Mouse (Mus musculus) midbrain, embryonic 15.5 days (tissue): ENCODE measurements around the gene Myl12a. TPM values are rescaled to one million over a fixed set of nuclear protein-coding genes. Genes with fewer than 3 reads are reported as not detected.
"Not testable (repeated sequence)": the region's sequence is repeated elsewhere in the genome, so short reads cannot be mapped to it uniquely, and the experiment has no call there.

Source experiments
- ATAC-seq: fragments of 200-750 bp; cut with Nextera tagmentation; replicated peaks from 2 replicates; pipeline ENCODE4 v1.8.0; 2017; ENCODE audit warnings: moderate TSS enrichment
- H3K27ac ChIP-seq: fragments of 300-500 bp; sonication (generic); 2 replicates; pipeline ENCODE4 v1.5.1; 2015; ENCODE audit warnings: mild to moderate bottlenecking, inconsistent platforms
- H3K27me3 ChIP-seq: fragments of 300-500 bp; sonication (generic); replicated peaks from 2 replicates; pipeline ENCODE4 v1.6.1; 2015; ENCODE audit warnings: inconsistent platforms
- H3K36me3 ChIP-seq: fragments of 300-500 bp; sonication (generic); replicated peaks from 2 replicates; pipeline ENCODE4 v1.6.1; 2015; ENCODE audit warnings: inconsistent platforms
- H3K4me1 ChIP-seq: fragments of 300-500 bp; sonication (generic); 2 replicates; pipeline ENCODE4 v1.6.1; 2015; ENCODE audit warnings: inconsistent platforms
- H3K4me2 ChIP-seq: fragments of 300-500 bp; sonication (generic); 2 replicates; pipeline ENCODE4 v1.6.1; 2015; ENCODE audit warnings: inconsistent platforms, mild to moderate bottlenecking, moderate library complexity
- H3K4me3 ChIP-seq: fragments of 300-500 bp; sonication (generic); 2 replicates; pipeline ENCODE4 v1.5.1; 2015; ENCODE audit warnings: mild to moderate bottlenecking, inconsistent platforms
- H3K9ac ChIP-seq: fragments of 300-500 bp; sonication (generic); 2 replicates; pipeline ENCODE4 v1.6.1; 2015; ENCODE audit warnings: mild to moderate bottlenecking, inconsistent platforms
- H3K9me3 ChIP-seq: fragments of 300-500 bp; sonication (generic); 2 replicates; pipeline ENCODE4 v1.6.1; 2016; ENCODE audit warnings: inconsistent platforms
- WGBS: fragments of 180-500 bp; shearing (Covaris S2); methylation state at CpG from one replicate; pipeline ENCODE4 v1.1.7; 2015; ENCODE audit warnings: mixed read lengths; 5-methylcytosine and 5-hydroxymethylcytosine counted together
- polyA plus RNA-seq: library from polyadenylated mRNA; unstranded; fragments of >200 nt; fragmentation: Nextera tagmentation; extraction: Ambion mirVana; gene quantifications from 2 replicates; pipeline ENCODE4 v1.2.1, GENCODE M21; 2015

Myl12a gene
- polyA plus RNA-seq, 1 experiment from 2014 or later, result 93.2 TPM

DNA sequence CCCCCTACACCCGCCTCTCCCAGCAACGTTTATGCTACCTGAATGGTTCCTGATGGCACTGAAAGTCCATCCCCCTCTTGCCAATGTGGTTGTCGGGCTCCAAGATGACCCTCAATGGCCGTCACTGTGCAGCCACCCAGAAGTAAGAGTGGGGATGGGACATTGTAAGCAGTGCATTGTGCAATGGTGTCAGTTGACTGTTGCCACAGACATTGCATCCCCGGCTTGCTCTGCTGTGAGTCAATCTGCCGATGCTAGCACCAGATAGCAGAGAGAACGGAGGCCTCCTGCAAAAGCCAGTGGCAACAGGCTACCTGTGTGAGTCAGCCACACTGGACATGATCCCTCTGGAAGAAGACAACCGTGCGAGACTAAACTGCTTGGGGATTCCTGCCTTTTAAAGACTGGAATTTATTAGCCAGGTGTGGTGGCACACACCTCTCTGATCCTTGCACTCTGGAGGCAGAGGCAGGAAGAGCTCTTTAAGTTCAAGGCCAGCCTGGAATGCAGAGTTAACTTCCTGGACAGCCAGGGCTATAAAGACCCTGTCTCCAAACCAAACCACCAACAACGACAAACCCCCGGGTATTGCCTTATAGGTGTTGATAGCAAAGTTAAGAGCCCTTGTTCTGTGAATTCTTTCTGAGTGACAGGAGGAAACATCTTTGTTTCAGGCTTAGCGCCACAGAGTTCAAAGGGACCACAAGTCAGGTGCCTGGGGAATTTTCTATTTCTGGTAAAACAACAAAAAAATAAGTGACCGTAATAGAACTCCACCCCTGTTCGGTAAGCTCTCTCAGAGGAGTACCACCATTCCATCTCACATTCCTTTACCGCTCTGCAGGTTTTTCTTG lies 16.9 kb downstream of the Myl12a start:
- Histone ChIP-seq H3K36me3 (0 out of 2 replicates have a peak, but pooled peaks cover 3% of the 10 kb centered on the region), H3K9me3 (no peaks in the 10 kb centered on the region), H3K4me1 (peaks cover 24% of the 10 kb centered on the region), H3K4me3 (no peak overlapping the region), H3K4me2 (no peak overlapping the region), H3K27me3 (no peaks in the 10 kb centered on the region), H3K9ac (no peak overlapping the region), H3K27ac (no peak overlapping the region)
- WGBS, result 91% methylated on average over 15 of the region's 15 CpGs
- no peak for ATAC-seq

DNA sequence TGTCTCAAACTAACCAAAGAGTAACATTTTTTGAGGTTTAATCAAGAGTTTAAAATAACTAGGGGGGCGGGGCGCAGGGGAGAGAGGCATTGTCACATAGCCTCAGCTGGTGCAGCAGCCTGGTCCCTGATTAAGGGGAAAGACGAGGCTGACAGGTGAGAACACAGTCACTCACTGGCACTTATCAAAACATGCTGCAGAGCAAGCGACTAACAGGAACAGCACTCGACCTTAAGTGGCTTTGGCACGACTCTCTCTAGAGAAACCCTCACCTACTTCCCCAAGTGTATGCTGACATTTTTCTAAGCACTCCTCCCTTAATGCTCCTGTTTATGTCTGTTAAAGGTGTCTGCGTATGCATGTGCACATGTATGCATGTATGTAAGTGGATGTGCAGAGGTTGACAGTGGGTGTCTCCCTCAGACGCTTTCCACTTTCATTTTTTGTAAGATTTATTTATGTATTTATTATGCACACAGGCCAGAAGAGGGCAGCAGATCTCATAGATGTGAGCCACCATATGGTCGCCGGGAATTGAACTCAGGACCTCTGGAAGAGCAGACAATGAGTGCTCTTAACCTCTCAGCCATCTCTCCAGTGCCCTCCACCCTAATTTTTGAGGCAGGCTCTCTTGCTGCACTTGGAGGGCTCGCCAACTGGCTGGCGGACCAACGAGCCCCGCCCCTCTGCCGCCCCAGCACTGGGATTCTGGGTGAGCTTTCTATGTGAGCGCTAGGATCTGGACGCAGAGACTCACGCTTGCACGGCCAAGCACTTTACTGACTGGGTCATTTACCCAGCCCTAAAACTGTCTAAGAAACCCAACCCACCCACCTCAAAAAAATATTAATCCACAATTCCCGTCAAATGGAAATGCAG lies 23.1 kb downstream of the Myl12a start:
- Histone ChIP-seq H3K27ac (no peak overlapping the region), H3K4me2 (no peak overlapping the region), H3K36me3 (peaks cover 25% of the 10 kb centered on the region), H3K4me3 (no peak overlapping the region), H3K9ac (no peak overlapping the region), H3K27me3 (no peaks in the 10 kb centered on the region), H3K4me1 (no peaks in the 10 kb centered on the region), H3K9me3 (no peaks in the 10 kb centered on the region)
- ATAC-seq, result no peak
- 93% methylated on average over 20 of the region's 20 CpGs for WGBS

DNA sequence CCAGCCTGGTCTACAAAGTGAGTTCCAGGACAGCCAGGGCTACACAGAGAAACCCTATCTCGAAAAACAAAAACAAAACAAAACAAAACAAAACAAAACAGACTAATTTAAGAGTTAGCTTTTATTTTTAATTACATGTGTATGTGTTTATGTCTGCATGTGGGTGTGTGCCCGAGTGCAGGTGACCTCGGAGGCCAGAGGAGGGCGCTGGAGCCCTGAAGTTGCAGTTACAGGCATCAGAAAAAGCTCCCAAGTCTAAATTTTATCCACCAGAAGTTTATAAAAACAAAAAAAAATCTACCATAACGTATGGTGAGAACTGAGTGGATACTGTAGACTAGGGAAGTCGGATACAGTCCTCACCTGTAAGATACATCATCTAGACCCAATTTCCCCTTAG lies 24.9 kb downstream of the Myl12a start:
- H3K36me3 ChIP-seq, result peaks cover 36% of the 10 kb centered on the region
- no peaks in the 10 kb centered on the region for H3K27me3 ChIP-seq
- no peak overlapping the region for H3K4me2 ChIP-seq
- H3K4me1 ChIP-seq, result no peaks in the 10 kb centered on the region
- no peak for ATAC-seq
- H3K27ac ChIP-seq, result no peak overlapping the region
- no peak overlapping the region for H3K9ac ChIP-seq
- no peaks in the 10 kb centered on the region for H3K9me3 ChIP-seq
- 90% methylated on average over 6 of the region's 6 CpGs for WGBS
- H3K4me3 ChIP-seq, result no peak overlapping the region

DNA sequence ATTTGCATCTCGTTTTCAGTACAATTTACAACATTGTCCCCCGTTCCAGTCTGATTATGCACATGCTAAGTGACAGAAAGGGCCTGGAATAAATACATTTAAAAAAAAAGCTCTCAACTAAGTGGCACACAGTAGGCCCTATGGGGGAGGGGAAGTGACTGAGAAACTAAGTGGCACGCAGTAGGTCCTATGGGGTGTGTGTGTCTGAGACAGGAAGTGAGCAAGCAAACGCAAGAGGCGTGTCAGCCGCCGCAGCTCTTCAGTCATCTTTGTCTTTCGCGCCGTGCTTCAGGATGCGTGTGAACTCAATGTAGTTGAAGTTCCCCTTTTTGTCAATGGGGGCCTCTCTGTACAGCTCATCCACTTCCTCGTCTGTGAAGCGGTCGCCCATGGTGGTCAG lies 28.6 kb downstream of the Myl12a start:
- not testable (repeated sequence) for H3K4me1 ChIP-seq, H3K27ac ChIP-seq, H3K4me3 ChIP-seq, ATAC-seq, H3K9ac ChIP-seq, H3K9me3 ChIP-seq, H3K4me2 ChIP-seq, H3K27me3 ChIP-seq
- peaks cover 33% of the 10 kb centered on the region for H3K36me3 ChIP-seq
- 92% methylated on average over 14 of the region's 14 CpGs for WGBS

DNA sequence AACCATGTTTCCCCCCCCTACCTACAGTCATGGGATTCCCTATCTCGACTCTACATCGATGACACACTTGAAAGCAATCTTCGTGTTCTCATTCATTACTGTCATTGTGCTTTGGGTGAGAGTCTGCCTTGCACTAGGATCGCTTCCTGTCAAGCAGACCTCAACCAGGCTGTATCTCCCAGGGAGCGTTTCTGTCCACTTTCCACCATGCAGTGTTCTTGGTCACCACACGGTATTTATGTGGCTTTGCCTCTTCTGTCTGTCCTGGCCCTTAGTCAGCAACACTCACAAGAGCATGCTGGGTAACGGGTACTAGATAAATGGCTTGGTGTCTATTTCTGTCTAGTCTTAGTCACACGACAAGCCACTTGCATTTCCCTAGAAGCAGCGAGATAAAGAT lies 29.3 kb downstream of the Myl12a start:
- H3K9me3 ChIP-seq, result no peaks in the 10 kb centered on the region
- H3K4me1 ChIP-seq, result no peaks in the 10 kb centered on the region; the same call in 1 of the 2 replicates
- no peak overlapping the region for H3K4me2 ChIP-seq
- H3K4me3 ChIP-seq, result no peak overlapping the region
- no peak for ATAC-seq
- 93% methylated on average over 9 of the region's 9 CpGs for WGBS
- H3K9ac ChIP-seq, result no peak overlapping the region
- no peaks in the 10 kb centered on the region for H3K27me3 ChIP-seq
- peaks cover 33% of the 10 kb centered on the region for H3K36me3 ChIP-seq
- no peak overlapping the region for H3K27ac ChIP-seq

DNA sequence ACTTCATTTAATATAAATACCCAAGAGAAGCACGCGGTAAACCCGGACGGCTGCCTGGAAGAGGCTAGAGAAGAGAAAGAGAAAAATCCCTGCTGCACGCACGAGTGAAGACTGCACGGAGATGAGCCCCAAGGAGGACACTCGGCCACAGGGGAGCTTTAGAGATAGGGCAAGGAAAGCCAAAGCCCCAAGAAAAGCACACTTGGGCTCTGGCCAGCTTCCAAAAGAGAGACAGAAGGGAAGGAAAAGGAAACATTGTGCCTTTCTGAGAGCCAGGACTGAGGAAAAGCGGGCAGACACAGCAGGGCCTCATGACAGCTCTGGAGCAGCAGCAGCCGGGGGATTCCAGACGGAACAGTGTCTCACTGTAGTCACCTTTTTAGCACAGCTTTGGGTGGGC lies 31.5 kb downstream of the Myl12a start:
- no peak for ATAC-seq
- WGBS, result 53% methylated on average over 11 of the region's 11 CpGs
- Histone ChIP-seq H3K9me3 (no peaks in the 10 kb centered on the region), H3K4me3 (no peak overlapping the region), H3K27ac (no peak overlapping the region), H3K4me1 (no peaks in the 10 kb centered on the region; the same call in 1 of the 2 replicates), H3K36me3 (peaks cover 26% of the 10 kb centered on the region), H3K9ac (no peak overlapping the region), H3K27me3 (no peaks in the 10 kb centered on the region), H3K4me2 (no peak overlapping the region)

DNA sequence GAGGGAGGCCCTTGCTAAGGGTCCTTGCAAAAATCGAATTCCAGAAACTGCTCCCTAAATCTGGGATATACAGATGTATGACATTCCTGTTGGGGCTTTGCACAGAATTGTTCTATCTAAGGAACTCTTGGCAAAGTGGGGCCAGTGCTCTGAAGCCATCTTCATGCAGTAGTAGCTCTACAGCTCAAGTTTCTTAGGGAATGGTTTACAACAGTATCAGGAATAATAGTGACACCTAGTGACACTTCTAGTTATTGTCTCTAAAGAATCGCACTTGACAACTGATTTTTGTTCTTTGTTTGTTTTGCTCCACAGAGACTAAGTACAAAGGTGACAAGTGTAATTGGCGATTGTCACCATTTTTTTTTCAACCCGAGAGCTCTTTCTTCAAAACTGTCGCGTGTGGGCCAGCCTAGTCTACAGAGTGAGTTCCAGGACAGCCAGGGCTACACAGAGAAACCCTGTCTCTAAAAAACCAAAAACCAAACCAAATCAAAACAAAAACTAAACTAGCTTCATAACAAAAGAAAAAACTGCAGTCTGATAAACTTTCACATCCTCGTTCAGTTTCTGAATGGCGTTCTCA lies 34.0 kb downstream of the Myl12a start:
- ATAC-seq, result peak; percentile 70
- WGBS, result 27% methylated on average over 8 of the region's 8 CpGs

DNA sequence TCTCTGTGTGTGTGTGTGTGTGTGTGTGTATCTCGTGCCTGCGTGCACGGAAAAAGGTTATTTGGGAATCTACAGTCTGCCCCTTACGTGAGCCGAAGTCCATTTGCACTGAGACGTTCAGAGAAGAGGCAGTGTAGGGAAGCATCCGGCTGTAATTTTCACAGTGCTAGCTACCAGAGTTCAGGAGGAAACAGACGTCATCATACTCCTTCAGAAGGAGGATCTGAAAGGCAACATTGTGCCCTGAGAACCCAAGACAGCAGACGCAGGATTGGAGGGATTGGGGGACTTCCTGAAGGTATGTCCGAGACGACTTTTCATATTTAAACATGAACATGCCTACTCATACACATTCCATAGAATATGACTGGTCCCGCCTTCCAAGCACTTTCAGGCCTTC lies 35.0 kb downstream of the Myl12a start:
- ATAC-seq, result no peak
- WGBS, result 52% methylated on average over 12 of the region's 12 CpGs
- H3K4me2 ChIP-seq, result no peak overlapping the region

More for the DNA sequence above, 34.0 kb downstream of the Myl12a start:
- Histone ChIP-seq H3K4me2 (no peak overlapping the region), H3K4me1 (no peaks in the 10 kb centered on the region; the same call in 1 of the 2 replicates), H3K9ac (no peak overlapping the region), H3K27ac (no peak overlapping the region), H3K36me3 (peaks cover 7% of the 10 kb centered on the region; the same call in 1 of the 2 replicates), H3K4me3 (no peak overlapping the region), H3K27me3 (no peaks in the 10 kb centered on the region), H3K9me3 (no peaks in the 10 kb centered on the region)

DNA sequence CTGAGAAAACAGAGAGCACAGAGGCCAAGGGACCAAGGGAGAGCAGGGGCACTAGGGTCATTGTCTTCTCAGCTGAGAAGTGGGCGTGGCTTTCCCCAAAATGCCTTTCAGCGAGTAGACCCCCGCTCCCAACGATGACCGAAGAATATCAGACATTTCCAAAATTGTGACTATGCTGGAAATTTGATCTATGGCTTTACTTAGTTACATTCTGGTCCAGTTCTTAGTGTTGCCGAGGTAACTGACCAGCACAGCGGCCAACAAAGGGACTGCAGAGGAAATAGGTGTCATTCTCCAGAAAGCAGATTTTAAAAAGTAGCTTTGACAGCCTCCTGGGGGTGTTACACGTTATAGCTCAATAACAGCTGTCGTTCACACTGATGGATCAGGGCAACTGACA lies 35.5 kb downstream of the Myl12a start:
- ATAC-seq, result no peak
- no peak overlapping the region for H3K4me3 ChIP-seq
- no peaks in the 10 kb centered on the region; the same call in 1 of the 2 replicates for H3K4me1 ChIP-seq
- H3K36me3 ChIP-seq, result no peaks in the 10 kb centered on the region
- H3K27ac ChIP-seq, result no peak overlapping the region
- 9% methylated on average over 9 of the region's 9 CpGs for WGBS
- H3K4me2 ChIP-seq, result no peak overlapping the region
- no peaks in the 10 kb centered on the region for H3K27me3 ChIP-seq
- H3K9ac ChIP-seq, result no peak overlapping the region
- no peaks in the 10 kb centered on the region for H3K9me3 ChIP-seq

More for the DNA sequence above, 35.0 kb downstream of the Myl12a start:
- Histone ChIP-seq H3K9ac (no peak overlapping the region), H3K4me3 (no peak overlapping the region), H3K27ac (no peak overlapping the region), H3K36me3 (no peaks in the 10 kb centered on the region), H3K9me3 (no peaks in the 10 kb centered on the region), H3K27me3 (no peaks in the 10 kb centered on the region), H3K4me1 (no peaks in the 10 kb centered on the region; the same call in 1 of the 2 replicates)

DNA sequence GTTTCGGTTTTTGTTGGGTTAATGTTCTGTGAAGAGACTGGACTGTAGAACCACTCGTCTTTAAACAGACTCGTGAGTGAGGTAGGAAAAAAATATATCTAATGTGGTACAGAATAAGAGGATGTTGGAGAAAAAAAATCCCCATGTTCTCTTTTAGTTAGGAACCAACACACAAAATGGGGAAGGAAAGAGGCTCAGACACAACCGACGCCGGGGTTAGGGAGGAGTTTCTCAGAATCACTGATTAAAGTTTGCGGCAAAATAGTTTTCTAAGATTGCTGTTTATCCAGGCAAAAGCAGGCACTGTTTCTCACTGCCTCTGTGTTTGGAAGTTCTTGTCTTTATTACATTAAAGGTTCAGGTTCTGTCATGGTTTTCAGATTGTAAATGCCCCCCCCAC lies 36.6 kb downstream of the Myl12a start:
- H3K4me1 ChIP-seq, result no peaks in the 10 kb centered on the region; the same call in 1 of the 2 replicates
- no peaks in the 10 kb centered on the region for H3K27me3 ChIP-seq
- no peak overlapping the region for H3K27ac ChIP-seq
- WGBS, result 95% methylated on average over 7 of the region's 7 CpGs
- no peak for ATAC-seq
- H3K4me3 ChIP-seq, result no peak overlapping the region
- no peak overlapping the region for H3K9ac ChIP-seq
- no peaks in the 10 kb centered on the region for H3K36me3 ChIP-seq
- no peak overlapping the region for H3K4me2 ChIP-seq
- H3K9me3 ChIP-seq, result no peaks in the 10 kb centered on the region

DNA sequence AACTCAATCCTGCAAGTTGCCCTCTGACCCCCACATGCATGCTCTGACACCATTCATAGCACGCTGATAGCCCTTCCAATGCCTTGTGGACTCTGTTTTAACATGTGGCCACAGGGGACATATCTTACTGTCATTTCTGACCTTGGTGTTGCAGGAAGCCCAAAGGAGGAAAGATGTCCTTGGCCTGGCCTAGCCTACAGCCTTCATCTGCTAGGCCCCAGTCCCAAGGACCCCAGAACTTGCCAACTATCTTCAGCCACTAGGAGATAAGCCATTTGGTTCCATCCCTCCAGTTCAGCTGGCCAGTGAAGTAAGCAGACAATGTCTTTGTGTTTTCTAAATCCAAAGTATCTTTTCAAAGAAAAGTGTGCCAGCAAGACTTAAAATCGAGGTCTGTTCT lies 37.4 kb downstream of the Myl12a start:
- Histone ChIP-seq H3K4me1 (no peaks in the 10 kb centered on the region; the same call in 1 of the 2 replicates), H3K27me3 (no peaks in the 10 kb centered on the region), H3K4me2 (no peak overlapping the region), H3K36me3 (no peaks in the 10 kb centered on the region), H3K27ac (no peak overlapping the region), H3K9me3 (no peaks in the 10 kb centered on the region), H3K4me3 (no peak overlapping the region), H3K9ac (no peak overlapping the region)
- WGBS, result 71% methylated on average over 2 of the region's 2 CpGs
- no peak for ATAC-seq

DNA sequence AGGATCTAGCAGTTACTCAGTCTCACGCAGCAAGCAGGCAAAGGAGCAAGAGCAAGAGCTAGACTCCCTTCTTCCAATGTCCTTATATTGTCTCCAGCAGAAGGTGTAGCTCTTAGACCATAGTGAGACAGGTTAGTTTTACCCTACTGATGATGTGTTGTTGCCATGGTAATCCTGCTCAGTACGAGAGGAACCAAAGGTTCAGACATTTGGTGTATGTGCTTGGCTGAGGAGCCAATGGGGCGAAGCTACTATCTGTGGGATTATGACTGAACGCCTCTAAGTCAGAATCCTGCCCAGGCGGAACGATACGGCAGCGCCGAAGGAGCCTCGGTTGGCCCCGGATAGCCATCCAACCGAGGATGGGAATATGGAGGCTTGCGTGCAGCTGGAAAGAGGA lies 39.1 kb downstream of the Myl12a start:
- 69% methylated on average over 13 of the region's 13 CpGs for WGBS
- ATAC-seq, result peak; percentile 100
- H3K9ac ChIP-seq, H3K9me3 ChIP-seq, H3K36me3 ChIP-seq, H3K4me3 ChIP-seq, H3K27me3 ChIP-seq, H3K4me2 ChIP-seq, H3K27ac ChIP-seq, H3K4me1 ChIP-seq: not testable (repeated sequence)
